Mouse (Mus musculus) lung, embryonic 14.5 days (tissue): ENCODE results near the gene Sgip1. TPM values are rescaled to one million over a fixed set of nuclear protein-coding genes. Genes with fewer than 3 reads are reported as not detected.

ENCODE experiments used
- ATAC-seq: fragments of 200-750 bp; cut with Nextera tagmentation; 2 replicates; pipeline ENCODE4 v1.8.0; 2017; ENCODE audit warnings: mild to moderate bottlenecking, moderate TSS enrichment, moderate library complexity; ENCODE audit not compliant: insufficient read depth
- DNase-seq: peaks from one replicate; pipeline ENCODE4 v3.0.0-alpha.2; 2015
- H3K27ac ChIP-seq: fragments of 300-500 bp; sonication (generic); 2 replicates; pipeline ENCODE4 v1.5.1; 2014; ENCODE audit warnings: low read depth, mild to moderate bottlenecking, moderate library complexity
- H3K27me3 ChIP-seq: fragments of 300-500 bp; sonication (generic); 2 replicates; pipeline ENCODE4 v1.6.1; 2014; ENCODE audit warnings: low read length, control low read depth; ENCODE audit not compliant: insufficient read depth
- H3K36me3 ChIP-seq: fragments of 300-500 bp; sonication (generic); 2 replicates; pipeline ENCODE4 v1.6.1; 2014; ENCODE audit warnings: control low read depth; ENCODE audit not compliant: insufficient read depth
- H3K4me1 ChIP-seq: fragments of 300-500 bp; sonication (generic); 2 replicates; pipeline ENCODE4 v1.6.1; 2014; ENCODE audit warnings: antibody characterized with exemption, control low read depth; ENCODE audit not compliant: insufficient read depth
- H3K4me2 ChIP-seq: fragments of 300-500 bp; sonication (generic); 2 replicates; pipeline ENCODE4 v1.6.1; 2014; ENCODE audit warnings: mild to moderate bottlenecking
- H3K4me3 ChIP-seq: fragments of 300-500 bp; sonication (generic); 2 replicates; pipeline ENCODE4 v1.5.1; 2014; ENCODE audit warnings: low read depth, low read length
- H3K9ac ChIP-seq: fragments of 300-500 bp; sonication (generic); 2 replicates; pipeline ENCODE4 v1.6.1; 2014
- H3K9me3 ChIP-seq: fragments of 300-500 bp; sonication (generic); 2 replicates; pipeline ENCODE4 v1.6.1; 2016; ENCODE audit warnings: low read depth, low read length, control low read depth
- CTCF ChIP-seq: IDR thresholded peaks from 2 replicates; pipeline ENCODE4 v1.5.1; 2016; ENCODE audit warnings: antibody characterized with exemption, low read depth
- WGBS: fragments of 180-500 bp; shearing (Covaris S2); extraction: QIAGEN DNeasy Blood & Tissue Kit; methylation state at CpG from one replicate; pipeline ENCODE4 v1.1.7; 2014; 5-methylcytosine and 5-hydroxymethylcytosine counted together
- polyA plus RNA-seq: library from polyadenylated mRNA; unstranded; fragments of >200 nt; fragmentation: Nextera tagmentation; extraction: Ambion mirVana; gene quantifications from 2 replicates; pipeline ENCODE4 v1.2.1, GENCODE M21; 2014

Sgip1 gene
- polyA plus RNA-seq, 1 experiment from 2014 or later = 6.9 TPM

DNA sequence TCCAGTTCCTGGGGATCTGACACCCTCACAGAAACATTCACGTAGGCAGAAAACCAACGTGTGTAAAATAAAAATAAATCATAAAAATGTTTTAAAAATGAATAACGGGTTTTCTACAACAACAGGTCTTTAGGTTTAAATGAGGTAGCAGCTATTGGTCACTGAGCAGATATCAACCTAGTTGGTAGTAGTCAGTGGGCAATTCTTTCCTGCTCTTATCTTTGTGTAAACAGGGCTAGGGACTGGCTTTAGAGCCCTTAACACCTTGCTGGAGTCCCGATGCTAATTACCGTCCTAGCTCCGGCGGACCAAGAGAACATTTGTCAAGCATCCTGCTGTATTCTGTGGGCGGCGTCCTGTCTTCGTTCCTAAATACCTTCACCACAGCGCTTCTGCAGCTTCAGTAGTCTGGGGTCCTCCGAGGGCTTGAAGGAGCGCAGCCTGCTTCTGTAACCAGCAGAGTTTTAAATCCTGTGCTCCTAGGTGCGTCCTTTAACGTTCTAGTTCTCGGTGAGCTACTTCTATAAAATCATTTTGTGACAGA, 236.8 kb downstream of the Sgip1 start:
- WGBS = 10% methylated on average over 16 of the region's 16 CpGs
- Histone ChIP-seq H3K27me3 (peaks cover 5% of the 10 kb centered on the region; the same call in 1 of the 2 replicates), H3K9me3 (no peaks in the 10 kb centered on the region), H3K9ac (no peak overlapping the region; the same call in 1 of the 2 replicates), H3K27ac (no peak overlapping the region), H3K36me3 (no peaks in the 10 kb centered on the region), H3K4me1 (0 out of 2 replicates have a peak, but pooled peaks cover 4% of the 10 kb centered on the region), H3K4me2 (peak overlapping the region; percentile 70), H3K4me3 (peak overlapping the region; percentile 14; the same call in 1 of the 2 replicates)
- TF ChIP-seq CTCF = no peak
- no peak for ATAC-seq
- peak; percentile 11 for DNase-seq

DNA sequence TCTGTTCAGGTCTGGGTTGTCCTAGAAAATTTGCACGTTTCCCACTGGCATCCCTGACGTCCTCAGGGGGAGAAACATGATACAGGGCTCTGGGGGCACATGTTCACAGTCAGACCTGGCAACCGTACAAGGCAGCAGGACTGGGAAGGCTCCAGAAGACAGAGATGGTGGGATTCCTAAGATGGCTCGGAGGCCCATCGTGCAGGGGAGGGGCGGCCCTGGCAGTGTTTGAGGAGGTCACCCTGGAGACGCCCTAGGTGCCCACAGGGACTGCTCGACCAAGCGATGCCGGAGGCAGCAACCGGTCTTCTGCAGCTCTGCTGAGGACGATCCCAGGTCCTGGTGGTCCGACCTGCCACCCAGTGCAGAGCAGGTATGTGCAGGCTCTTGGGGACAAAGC, 237.3 kb downstream of the Sgip1 start, which contains the start of gene Tctex1d1:
TSS of gene Tctex1d1 (plus strand) at position 167 of the 400 bp plus-strand sequence.
- peaks cover 5% of the 10 kb centered on the region; the same call in 1 of the 2 replicates for H3K27me3 ChIP-seq
- H3K4me3 ChIP-seq = peak within 1 kb of the TSS; percentile 31
- no peak within 1 kb of the TSS for H3K27ac ChIP-seq
- peak within 1 kb of the TSS; percentile 70 for H3K4me2 ChIP-seq
- no peaks in the 10 kb centered on the region for H3K36me3 ChIP-seq
- peak; percentile 56 for DNase-seq
- whole genome bisulfite sequencing = 3% methylated on average over 13 of the region's 13 CpGs
- 0 out of 2 replicates have a peak, but pooled peaks cover 4% of the 10 kb centered on the region for H3K4me1 ChIP-seq
- peak; percentile 70; the same call in 1 of the 2 replicates for ATAC-seq
- no peaks in the 10 kb centered on the region for H3K9me3 ChIP-seq
- H3K9ac ChIP-seq = no peak within 1 kb of the TSS; the same call in none of the 2 replicates
- TF ChIP-seq CTCF = no peak

DNA sequence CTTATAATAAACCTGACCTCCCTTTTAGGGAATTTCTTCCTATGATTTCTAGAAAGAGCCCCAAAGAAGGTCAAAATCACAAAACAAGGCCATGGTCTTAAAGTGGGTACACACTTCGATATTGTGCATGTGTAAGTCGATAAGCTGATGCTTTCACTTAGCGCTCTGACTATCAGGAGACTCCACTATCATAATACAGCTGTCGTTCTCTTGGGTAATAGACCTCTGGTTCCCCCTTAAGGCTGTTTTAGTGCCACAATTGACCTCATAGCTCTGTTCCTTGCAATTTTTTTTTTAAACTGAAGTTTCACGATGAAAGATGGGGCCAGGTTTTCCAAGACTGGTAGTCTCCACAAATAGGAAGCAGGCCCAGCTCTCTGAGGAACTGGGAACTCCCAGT, 238.3 kb downstream of the Sgip1 start:
- WGBS = 49% methylated on average over 5 of the region's 5 CpGs
- Histone ChIP-seq H3K27ac (no peak overlapping the region), H3K27me3 (peaks cover 5% of the 10 kb centered on the region; the same call in 1 of the 2 replicates), H3K4me1 (0 out of 2 replicates have a peak, but pooled peaks cover 4% of the 10 kb centered on the region), H3K4me2 (peak overlapping the region; percentile 70), H3K9me3 (no peaks in the 10 kb centered on the region), H3K4me3 (peak overlapping the region; percentile 31), H3K9ac (no peak overlapping the region), H3K36me3 (no peaks in the 10 kb centered on the region)
- ATAC-seq (no peak), DNase-seq (peak; percentile 33)
- no peak for TF ChIP-seq CTCF

DNA sequence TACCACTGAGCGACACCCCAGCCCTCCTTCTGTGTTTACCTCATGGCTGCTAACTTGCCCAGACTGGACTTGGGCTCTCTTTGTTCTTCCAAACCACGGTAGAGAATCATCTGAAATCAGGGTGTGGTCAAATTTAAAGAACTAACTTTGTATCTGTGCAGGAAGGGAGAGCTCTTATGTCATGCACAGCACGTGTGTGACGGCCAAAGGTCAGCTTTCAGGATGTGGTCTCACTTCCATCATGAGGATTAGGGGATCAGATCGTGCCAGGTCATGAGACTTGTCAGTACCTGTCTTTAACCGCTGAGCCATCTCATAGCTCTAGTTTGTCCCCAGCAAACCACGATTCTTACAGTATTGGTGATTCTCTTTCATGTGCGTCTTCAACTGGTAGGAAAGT, 240.6 kb downstream of the Sgip1 start:
- H3K27me3 ChIP-seq = peaks cover 5% of the 10 kb centered on the region; the same call in 1 of the 2 replicates
- WGBS = 72% methylated on average over 8 of the region's 8 CpGs
- H3K9ac ChIP-seq = no peak overlapping the region
- no peak overlapping the region for H3K4me3 ChIP-seq
- 0 out of 2 replicates have a peak, but pooled peaks cover 4% of the 10 kb centered on the region for H3K4me1 ChIP-seq
- no peak overlapping the region for H3K27ac ChIP-seq
- no peaks in the 10 kb centered on the region for H3K36me3 ChIP-seq
- no peak for TF ChIP-seq CTCF
- DNase-seq (no peak), ATAC-seq (no peak)
- H3K4me2 ChIP-seq = no peak overlapping the region
- H3K9me3 ChIP-seq = no peaks in the 10 kb centered on the region

DNA sequence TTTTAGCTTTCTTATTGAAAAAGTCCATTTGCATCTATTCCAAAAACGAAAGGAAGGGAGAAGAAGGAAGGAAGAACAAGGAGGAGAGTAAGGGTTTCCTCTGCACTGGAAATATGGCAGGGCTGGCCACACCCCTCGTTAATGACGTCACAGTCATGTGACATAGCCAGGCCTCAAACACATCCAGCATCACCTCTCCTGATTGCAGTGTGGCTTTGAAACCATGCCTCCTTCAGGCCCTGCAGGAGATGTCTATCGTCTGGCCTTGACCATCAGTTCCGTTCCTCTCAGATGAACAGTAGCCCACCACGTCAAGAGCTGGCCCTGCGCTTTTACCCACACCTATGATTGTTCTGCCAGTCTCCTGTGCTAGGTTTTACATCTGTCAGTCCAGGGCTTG, 245.1 kb downstream of the Sgip1 start:
- Histone ChIP-seq H3K4me3 (no peak overlapping the region), H3K9ac (no peak overlapping the region), H3K36me3 (no peaks in the 10 kb centered on the region), H3K4me1 (no peaks in the 10 kb centered on the region), H3K4me2 (no peak overlapping the region), H3K9me3 (no peaks in the 10 kb centered on the region), H3K27ac (no peak overlapping the region), H3K27me3 (no peaks in the 10 kb centered on the region)
- TF ChIP-seq CTCF = no peak
- ATAC-seq (0 out of 2 replicates have a peak, but pooled peaks have one; percentile 18), DNase-seq (peak; percentile 20)
- whole genome bisulfite sequencing = 65% methylated on average over 7 of the region's 7 CpGs

DNA sequence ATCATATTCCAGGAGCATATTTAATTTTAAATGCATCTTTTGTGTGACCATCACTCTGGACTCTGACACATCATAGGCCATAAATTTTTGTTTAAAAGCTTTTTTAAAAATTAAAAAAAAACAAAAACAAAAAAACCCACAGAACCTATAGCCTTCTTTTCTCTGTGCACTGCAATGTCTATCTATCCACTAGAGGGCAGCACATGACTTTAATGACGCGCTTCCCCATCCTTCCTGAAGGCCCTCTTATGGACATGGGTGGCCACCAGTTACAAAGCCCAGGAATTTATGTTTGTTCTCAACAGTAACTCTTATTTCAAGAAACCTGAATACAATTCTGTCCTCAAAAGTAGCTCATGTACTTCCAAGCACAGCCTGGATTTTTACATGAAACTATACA, 245.8 kb downstream of the Sgip1 start:
- peak; percentile 87 for TF ChIP-seq CTCF
- DNase-seq (peak; percentile 93), ATAC-seq (peak; percentile 85; the same call in 1 of the 2 replicates)
- no peaks in the 10 kb centered on the region for H3K4me1 ChIP-seq
- no peak overlapping the region for H3K27ac ChIP-seq
- H3K9me3 ChIP-seq = no peaks in the 10 kb centered on the region
- no peaks in the 10 kb centered on the region for H3K36me3 ChIP-seq
- H3K4me2 ChIP-seq = no peak overlapping the region
- no peak overlapping the region for H3K9ac ChIP-seq
- H3K27me3 ChIP-seq = no peaks in the 10 kb centered on the region
- H3K4me3 ChIP-seq = no peak overlapping the region
- WGBS = 3% methylated on average over 2 of the region's 2 CpGs

DNA sequence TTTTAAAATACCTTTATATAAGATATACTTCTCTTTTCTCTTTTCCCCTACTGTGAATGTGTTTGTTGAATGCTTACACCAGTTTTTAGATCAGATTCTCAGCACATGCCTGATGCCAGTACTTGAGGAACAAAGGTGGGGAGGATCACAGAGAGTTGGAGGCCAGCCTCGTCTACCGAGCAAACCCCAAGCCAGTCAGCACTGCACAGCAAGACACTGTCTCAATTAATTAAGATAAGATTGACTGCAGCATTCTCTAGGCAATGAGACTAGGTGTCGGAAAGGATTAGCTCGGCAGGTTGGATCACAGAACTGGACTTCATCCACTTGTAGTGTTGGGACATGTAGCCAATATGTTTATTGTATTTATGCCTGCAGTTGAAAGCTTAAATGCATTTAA, 246.2 kb downstream of the Sgip1 start:
- Histone ChIP-seq H3K36me3 (no peaks in the 10 kb centered on the region), H3K4me2 (no peak overlapping the region), H3K27ac (no peak overlapping the region), H3K4me1 (no peaks in the 10 kb centered on the region), H3K27me3 (no peaks in the 10 kb centered on the region), H3K9ac (no peak overlapping the region), H3K4me3 (no peak overlapping the region), H3K9me3 (no peaks in the 10 kb centered on the region)
- TF ChIP-seq CTCF = no peak
- WGBS = 50% methylated on average over 4 of the region's 4 CpGs
- ATAC-seq = no peak; the same call in 1 of the 2 replicates
- no peak for DNase-seq
